Mouse (Mus musculus) embryonic facial prominence, embryonic 11.5 days (tissue): ENCODE measurements around the gene Zgrf1. TPM values are rescaled to one million over a fixed set of nuclear protein-coding genes. Genes with fewer than 3 reads are reported as not detected.

Experiments used
- ATAC-seq: fragments of 200-750 bp; cut with Nextera tagmentation; replicated peaks from 2 replicates; pipeline ENCODE4 v1.8.0; 2017; ENCODE audit warnings: low read depth; ENCODE audit not compliant: insufficient number of reproducible peaks, low FRiP score, low TSS enrichment
- DNase-seq: peaks from one replicate; pipeline ENCODE4 v3.0.0-alpha.2; 2015; ENCODE audit warnings: low spot score
- H3K27ac ChIP-seq: fragments of 300-500 bp; sonication (generic); replicated peaks from 2 replicates; pipeline ENCODE4 v1.5.1; 2014; ENCODE audit warnings: mild to moderate bottlenecking, low read depth, low read length, control low read depth
- H3K27me3 ChIP-seq: fragments of 300-500 bp; sonication (generic); 2 replicates; pipeline ENCODE4 v1.6.1; 2014; ENCODE audit warnings: mild to moderate bottlenecking, low read length, moderate library complexity, mixed read lengths; ENCODE audit not compliant: control insufficient read depth, insufficient read depth
- H3K36me3 ChIP-seq: fragments of 300-500 bp; sonication (generic); replicated peaks from 2 replicates; pipeline ENCODE4 v1.6.1; 2014; ENCODE audit warnings: low read depth, mild to moderate bottlenecking, low read length, moderate library complexity, mixed read lengths; ENCODE audit not compliant: control insufficient read depth, insufficient read depth
- H3K4me1 ChIP-seq: fragments of 300-500 bp; sonication (generic); 2 replicates; pipeline ENCODE4 v1.6.1; 2014; ENCODE audit warnings: low read length, mixed read lengths; ENCODE audit not compliant: control insufficient read depth, insufficient read depth
- H3K4me2 ChIP-seq: fragments of 300-500 bp; sonication (generic); 2 replicates; pipeline ENCODE4 v1.6.1; 2014; ENCODE audit warnings: low read depth, mild to moderate bottlenecking, control low read depth, low read length, moderate library complexity
- H3K4me3 ChIP-seq: fragments of 300-500 bp; sonication (generic); 2 replicates; pipeline ENCODE4 v1.5.1; 2014; ENCODE audit warnings: low read depth, low read length, control low read depth
- H3K9ac ChIP-seq: fragments of 300-500 bp; sonication (generic); replicated peaks from 2 replicates; pipeline ENCODE4 v1.6.1; 2014; ENCODE audit warnings: mild to moderate bottlenecking, control low read depth, low read length
- H3K9me3 ChIP-seq: fragments of 300-500 bp; sonication (generic); replicated peaks from 2 replicates; pipeline ENCODE4 v1.6.1; 2016; ENCODE audit warnings: mild to moderate bottlenecking, low read length, inconsistent platforms, mixed read lengths; ENCODE audit not compliant: control insufficient read depth
- WGBS: fragments of 180-500 bp; shearing (Covaris S2); extraction: QIAGEN DNeasy Blood & Tissue Kit; methylation state at CpG from one replicate; pipeline ENCODE4 v1.1.7; 2014; 5-methylcytosine and 5-hydroxymethylcytosine counted together
- polyA plus RNA-seq: library from polyadenylated mRNA; unstranded; fragments of >200 nt; fragmentation: Nextera tagmentation; extraction: Ambion mirVana; gene quantifications from 2 replicates; pipeline ENCODE4 v1.2.1, GENCODE M21; 2014

Gene Zgrf1
- polyA plus RNA-seq, 1 experiment from 2014 or later, result 9.5 TPM

- H3K4me1 ChIP-seq, result peaks cover 7% of the 10 kb centered on the region
- no peak overlapping the region for H3K4me2 ChIP-seq
- H3K27me3 ChIP-seq, result peaks cover 74% of the 10 kb centered on the region
- WGBS, result 6% methylated on average over 3 of the region's 3 CpGs
- H3K27ac ChIP-seq, result no peak overlapping the region
- DNase-seq, result no peak
- no peaks in the 10 kb centered on the region for H3K36me3 ChIP-seq
- ATAC-seq, result no peak
- H3K9me3 ChIP-seq, result no peaks in the 10 kb centered on the region
- H3K9ac ChIP-seq, result no peak overlapping the region
- H3K4me3 ChIP-seq, result no peak overlapping the region
Observed at GRCm38 (mm10) chr3:127634984-127635349, 81.7 kb downstream of the Zgrf1 start.

GRCm38 (mm10) chr3:127639875-127640761, 86.8 kb downstream of the Zgrf1 start:
- Histone ChIP-seq H3K4me3 (no peak overlapping the region), H3K27me3 (peaks cover 65% of the 10 kb centered on the region), H3K4me2 (no peak overlapping the region), H3K36me3 (no peaks in the 10 kb centered on the region), H3K9me3 (no peaks in the 10 kb centered on the region), H3K9ac (no peak overlapping the region), H3K4me1 (no peaks in the 10 kb centered on the region; the same call in 1 of the 2 replicates), H3K27ac (no peak overlapping the region)
- DNase-seq (peak; percentile 79), ATAC-seq (peak; percentile 82)
- under 1% methylated on average over 36 of the region's 36 CpGs for WGBS

- no peak overlapping the region for H3K4me2 ChIP-seq
- H3K27ac ChIP-seq, result no peak overlapping the region
- ATAC-seq, result no peak
- no peaks in the 10 kb centered on the region for H3K36me3 ChIP-seq
- no peaks in the 10 kb centered on the region; the same call in 1 of the 2 replicates for H3K4me1 ChIP-seq
- H3K27me3 ChIP-seq, result peaks cover 69% of the 10 kb centered on the region
- DNase-seq, result no peak
- H3K9me3 ChIP-seq, result no peaks in the 10 kb centered on the region
- 2% methylated on average over 37 of the region's 37 CpGs for WGBS
- no peak overlapping the region for H3K4me3 ChIP-seq
- H3K9ac ChIP-seq, result no peak overlapping the region
Observed at GRCm38 (mm10) chr3:127640762-127641700, 87.7 kb downstream of the Zgrf1 start.

GRCm38 (mm10) chr3:127642211-127642610, 88.9 kb downstream of the Zgrf1 start:
- peaks cover 68% of the 10 kb centered on the region for H3K27me3 ChIP-seq
- no peak for DNase-seq
- H3K27ac ChIP-seq, result no peak overlapping the region
- no peak overlapping the region for H3K4me3 ChIP-seq
- no peak overlapping the region for H3K9ac ChIP-seq
- no peaks in the 10 kb centered on the region; the same call in 1 of the 2 replicates for H3K4me1 ChIP-seq
- H3K36me3 ChIP-seq, result no peaks in the 10 kb centered on the region
- no peaks in the 10 kb centered on the region for H3K9me3 ChIP-seq
- no peak overlapping the region for H3K4me2 ChIP-seq
- no peak for ATAC-seq
- 6% methylated on average over 5 of the region's 5 CpGs for WGBS

GRCm38 (mm10) chr3:127646156-127646825, 93.0 kb downstream of the Zgrf1 start:
- Histone ChIP-seq H3K4me3 (no peak overlapping the region), H3K27ac (no peak overlapping the region)
- DNase-seq, result no peak

GRCm38 (mm10) chr3:127651742-127652653, 98.7 kb downstream of the Zgrf1 start:
- Histone ChIP-seq H3K4me3 (no peak overlapping the region), H3K27me3 (0 out of 2 replicates have a peak, but pooled peaks cover 2% of the 10 kb centered on the region), H3K4me1 (no peaks in the 10 kb centered on the region), H3K27ac (no peak overlapping the region), H3K4me2 (no peak overlapping the region), H3K9ac (no peak overlapping the region), H3K9me3 (no peaks in the 10 kb centered on the region), H3K36me3 (no peaks in the 10 kb centered on the region)
- ATAC-seq (no peak), DNase-seq (no peak)
- WGBS, result 50% methylated on average over 7 of the region's 7 CpGs

More at GRCm38 (mm10) chr3:127646156-127646825, 93.0 kb downstream of the Zgrf1 start:
- no peaks in the 10 kb centered on the region for H3K36me3 ChIP-seq
- WGBS, result 49% methylated on average over 18 of the region's 18 CpGs
- H3K4me2 ChIP-seq, result no peak overlapping the region
- no peak for ATAC-seq
- no peaks in the 10 kb centered on the region for H3K9me3 ChIP-seq
- H3K27me3 ChIP-seq, result peaks cover 35% of the 10 kb centered on the region
- no peak overlapping the region for H3K9ac ChIP-seq
- H3K4me1 ChIP-seq, result no peaks in the 10 kb centered on the region

- H3K9me3 ChIP-seq, result no peaks in the 10 kb centered on the region
- DNase-seq (no peak), ATAC-seq (no peak)
- no peak overlapping the region for H3K4me2 ChIP-seq
- 77% methylated on average over 7 of the region's 7 CpGs for WGBS
- no peak overlapping the region for H3K9ac ChIP-seq
- no peaks in the 10 kb centered on the region for H3K27me3 ChIP-seq
- H3K4me3 ChIP-seq, result no peak overlapping the region
- H3K36me3 ChIP-seq, result no peaks in the 10 kb centered on the region
- H3K27ac ChIP-seq, result no peak overlapping the region
- H3K4me1 ChIP-seq, result no peaks in the 10 kb centered on the region
Observed at GRCm38 (mm10) chr3:127660712-127661111, 107.4 kb downstream of the Zgrf1 start.
